Mouse (Mus musculus) liver, adult 2 months (tissue): Measurements from ENCODE around the gene Os9. TPM values are rescaled to one million over a fixed set of nuclear protein-coding genes. Genes with fewer than 3 reads are reported as not detected.

Experiments
- DNase-seq: peaks from one replicate; pipeline ENCODE4 v3.0.0-alpha.2; 2011; ENCODE audit warnings: low read depth, low spot score; ENCODE audit errors: extremely low read depth
- H3K27ac ChIP-seq: fragments of 200-500 bp; replicated peaks from 2 replicates; pipeline ENCODE4 v1.5.1; 2012; ENCODE audit warnings: low read depth, mild to moderate bottlenecking, control low read depth, inconsistent platforms, low read length; ENCODE audit not compliant: insufficient read depth
- H3K27me3 ChIP-seq: fragments of 200-500 bp; 2 replicates; pipeline ENCODE4 v1.6.1; 2012; ENCODE audit warnings: mild to moderate bottlenecking, moderate library complexity, low read length, inconsistent platforms; ENCODE audit not compliant: control insufficient read depth, insufficient read depth
- H3K36me3 ChIP-seq: fragments of 200-500 bp; 2 replicates; pipeline ENCODE4 v1.6.1; 2012; ENCODE audit warnings: low read length, inconsistent platforms; ENCODE audit not compliant: control insufficient read depth, insufficient read depth
- H3K4me1 ChIP-seq: fragments of 200-500 bp; 2 replicates; pipeline ENCODE4 v1.6.1; 2011; ENCODE audit warnings: low read length; ENCODE audit not compliant: control insufficient read depth, insufficient read depth
- H3K4me3 ChIP-seq: fragments of 200-500 bp; 2 replicates; pipeline ENCODE4 v1.5.1; 2011; ENCODE audit warnings: low read depth, mild to moderate bottlenecking, control low read depth, low read length, moderate library complexity; ENCODE audit not compliant: insufficient read depth
- H3K79me2 ChIP-seq: fragments of 200-500 bp; 2 replicates; pipeline ENCODE4 v1.6.1; 2012; ENCODE audit warnings: inconsistent platforms, mild to moderate bottlenecking, low read length, moderate library complexity; ENCODE audit not compliant: control insufficient read depth, insufficient read depth
- H3K9ac ChIP-seq: fragments of 200-500 bp; 2 replicates; pipeline ENCODE4 v1.6.1; 2012; ENCODE audit warnings: low read depth, mild to moderate bottlenecking, control low read depth, inconsistent platforms, low read length
- CTCF ChIP-seq: fragments of 200-500 bp; IDR thresholded peaks from 2 replicates; pipeline ENCODE4 v1.5.1; 2011; ENCODE audit warnings: low read depth, low read length, control low read depth
- POLR2A ChIP-seq: fragments of 200-500 bp; IDR thresholded peaks from 2 replicates; pipeline ENCODE4 v1.6.1; 2011; ENCODE audit warnings: low read length, control low read depth; ENCODE audit not compliant: insufficient read depth; ENCODE audit errors: extremely low read depth
- WGBS: fragments of 180-500 bp; shearing (Covaris S2); methylation state at CpG from one replicate; pipeline ENCODE4 v1.1.7; 2018; 5-methylcytosine and 5-hydroxymethylcytosine counted together
- polyA plus RNA-seq: library from polyadenylated mRNA; depleted of rRNA; stranded (reverse); fragments of >200 nt; gene quantifications from 2 replicates; pipeline ENCODE4 v1.2.3, GENCODE M21; 2012
- total RNA-seq: library from RNA; depleted of rRNA; stranded (reverse); fragments of >200 nt; gene quantifications from 2 replicates; pipeline ENCODE4 v1.2.3, GENCODE M21; 2014

Os9 gene
- total and polyA plus RNA-seq, 2 experiments, result 130 TPM

GRCm38 (mm10) chr10:127111001-127111887, 9.7 kb downstream of the Os9 start:
- TF ChIP-seq POLR2A (no peak), CTCF (no peak)
- 88% methylated on average over 15 of the region's 15 CpGs for WGBS
- Histone ChIP-seq H3K9ac (no peak overlapping the region), H3K27me3 (no peaks in the 10 kb centered on the region), H3K4me3 (no peak overlapping the region), H3K79me2 (no peaks in the 10 kb centered on the region), H3K4me1 (no peaks in the 10 kb centered on the region), H3K27ac (no peak overlapping the region), H3K36me3 (peaks cover 5% of the 10 kb centered on the region; the same call in 1 of the 2 replicates)
- no peak for DNase-seq

- TF ChIP-seq CTCF (no peak), POLR2A (no peak)
- H3K36me3 ChIP-seq, result peaks cover 2% of the 10 kb centered on the region; the same call in 1 of the 2 replicates
- no peaks in the 10 kb centered on the region for H3K79me2 ChIP-seq
- H3K27ac ChIP-seq, result no peak overlapping the region
- DNase-seq, result no peak
- WGBS, result 84% methylated on average over 3 of the region's 3 CpGs
- H3K4me3 ChIP-seq, result no peak overlapping the region
- no peak overlapping the region for H3K9ac ChIP-seq
- H3K4me1 ChIP-seq, result no peaks in the 10 kb centered on the region
- H3K27me3 ChIP-seq, result no peaks in the 10 kb centered on the region
Observed at GRCm38 (mm10) chr10:127108262-127108583, 12.7 kb downstream of the Os9 start.

GRCm38 (mm10) chr10:127107563-127108261, 13.2 kb downstream of the Os9 start:
- no peaks in the 10 kb centered on the region for H3K79me2 ChIP-seq
- TF ChIP-seq POLR2A (no peak), CTCF (no peak)
- no peak overlapping the region for H3K9ac ChIP-seq
- H3K36me3 ChIP-seq, result peaks cover 2% of the 10 kb centered on the region; the same call in 1 of the 2 replicates
- H3K4me1 ChIP-seq, result no peaks in the 10 kb centered on the region
- no peak overlapping the region for H3K27ac ChIP-seq
- no peaks in the 10 kb centered on the region for H3K27me3 ChIP-seq
- 88% methylated on average over 16 of the region's 16 CpGs for WGBS
- no peak for DNase-seq
- no peak overlapping the region for H3K4me3 ChIP-seq

- H3K36me3 ChIP-seq, result peaks cover 3% of the 10 kb centered on the region; the same call in 1 of the 2 replicates
- H3K4me3 ChIP-seq, result no peak overlapping the region
- no peak overlapping the region for H3K27ac ChIP-seq
- TF ChIP-seq CTCF (no peak), POLR2A (no peak)
- no peak for DNase-seq
- no peaks in the 10 kb centered on the region for H3K27me3 ChIP-seq
- no peaks in the 10 kb centered on the region for H3K79me2 ChIP-seq
- H3K4me1 ChIP-seq, result peaks cover 3% of the 10 kb centered on the region; the same call in 1 of the 2 replicates
- WGBS, result 78% methylated on average over 7 of the region's 7 CpGs
- no peak overlapping the region for H3K9ac ChIP-seq
Observed at GRCm38 (mm10) chr10:127103631-127104030, 17.3 kb downstream of the Os9 start.

- Histone ChIP-seq H3K9ac (no peak overlapping the region), H3K4me3 (no peak overlapping the region), H3K27me3 (no peaks in the 10 kb centered on the region), H3K4me1 (peaks cover 3% of the 10 kb centered on the region; the same call in 1 of the 2 replicates), H3K36me3 (peaks cover 3% of the 10 kb centered on the region; the same call in 1 of the 2 replicates), H3K79me2 (no peaks in the 10 kb centered on the region), H3K27ac (no peak overlapping the region)
- 76% methylated on average over 6 of the region's 6 CpGs for WGBS
- TF ChIP-seq CTCF (no peak), POLR2A (no peak)
- no peak for DNase-seq
Observed at GRCm38 (mm10) chr10:127101151-127101550, 19.8 kb downstream of the Os9 start.
